Mouse (Mus musculus) heart, adult 9 months (tissue): ENCODE data around the gene Flnb.

ENCODE experiments used
- DNase-seq, 2 experiments: peaks; one replicate each; pipeline ENCODE4 v3.0.0; 2022; ENCODE audit warnings: low spot score in 2 of 2

The Flnb gene

GRCm38 (mm10) chr14:7943801-7944135 is 126.0 kb downstream of the Flnb start:
- DNase-seq: no peak

- no peak for DNase-seq
These were observed 126.7 kb downstream of the Flnb start for GRCm38 (mm10) chr14:7944349-7945039.

- DNase-seq: no peak
These were observed 127.5 kb downstream of the Flnb start for GRCm38 (mm10) chr14:7945261-7945660.

GRCm38 (mm10) chr14:7951234-7951633 is 133.5 kb downstream of the Flnb start:
- no peak for DNase-seq

- peak; percentile 64 to 72 for DNase-seq
These were observed 135.0 kb downstream of the Flnb start for GRCm38 (mm10) chr14:7952610-7953254.

- peak in 1 of 2 experiments; percentile 17 for DNase-seq
These were observed 136.3 kb downstream of the Flnb start for GRCm38 (mm10) chr14:7954071-7954471.

GRCm38 (mm10) chr14:7956427-7956826 is 138.7 kb downstream of the Flnb start:
- DNase-seq: no peak

- no peak for DNase-seq
These were observed 139.3 kb downstream of the Flnb start, which contains the start of gene Gm45521 for GRCm38 (mm10) chr14:7957049-7957448. Gene Gm45521, plus strand, starts transcription at chr14:7957288.

GRCm38 (mm10) chr14:7960616-7961015 is 142.9 kb downstream of the Flnb start:
- DNase-seq: no peak

- no peak for DNase-seq
These were observed 144.0 kb downstream of the Flnb start for GRCm38 (mm10) chr14:7961714-7962113.

GRCm38 (mm10) chr14:7962626-7963025 is 144.9 kb downstream of the Flnb start:
- no peak for DNase-seq

- DNase-seq: no peak
These were observed 145.4 kb downstream of the Flnb start for GRCm38 (mm10) chr14:7963160-7963559.

- peak in 1 of 2 experiments; percentile 72 for DNase-seq
These were observed 146.6 kb downstream of the Flnb start for GRCm38 (mm10) chr14:7964219-7964889.

- DNase-seq: no peak
These were observed 154.2 kb downstream of the Flnb start for GRCm38 (mm10) chr14:7971889-7972493.

GRCm38 (mm10) chr14:7974643-7975042 is 156.9 kb downstream of the Flnb start:
- no peak for DNase-seq

- DNase-seq: no peak
These were observed 157.4 kb downstream of the Flnb start for GRCm38 (mm10) chr14:7975177-7975576.

GRCm38 (mm10) chr14:7977471-7977870 is 159.7 kb downstream of the Flnb start:
- no peak for DNase-seq

GRCm38 (mm10) chr14:7978183-7978582 is 160.4 kb downstream of the Flnb start:
- no peak for DNase-seq

- DNase-seq: no peak
These were observed 163.5 kb downstream of the Flnb start for GRCm38 (mm10) chr14:7981226-7981625.

GRCm38 (mm10) chr14:7986913-7987312 is 169.2 kb downstream of the Flnb start:
- DNase-seq: no peak

GRCm38 (mm10) chr14:7989371-7989770 is 171.6 kb downstream of the Flnb start:
- no peak for DNase-seq

GRCm38 (mm10) chr14:7989961-7990360 is 172.2 kb downstream of the Flnb start:
- DNase-seq: no peak
